Mouse (Mus musculus): ENCODE results near the gene Cant1. TPM values are rescaled to one million over a fixed set of nuclear protein-coding genes. Genes with fewer than 3 reads are reported as not detected.
"Not testable (repeated sequence)": the region's sequence is repeated elsewhere in the genome, so short reads cannot be mapped to it uniquely, and the experiment has no call there.

The Cant1 gene
- polyA plus RNA-seq, 1 experiment from 2014 or later, result 31.4 TPM

DNA sequence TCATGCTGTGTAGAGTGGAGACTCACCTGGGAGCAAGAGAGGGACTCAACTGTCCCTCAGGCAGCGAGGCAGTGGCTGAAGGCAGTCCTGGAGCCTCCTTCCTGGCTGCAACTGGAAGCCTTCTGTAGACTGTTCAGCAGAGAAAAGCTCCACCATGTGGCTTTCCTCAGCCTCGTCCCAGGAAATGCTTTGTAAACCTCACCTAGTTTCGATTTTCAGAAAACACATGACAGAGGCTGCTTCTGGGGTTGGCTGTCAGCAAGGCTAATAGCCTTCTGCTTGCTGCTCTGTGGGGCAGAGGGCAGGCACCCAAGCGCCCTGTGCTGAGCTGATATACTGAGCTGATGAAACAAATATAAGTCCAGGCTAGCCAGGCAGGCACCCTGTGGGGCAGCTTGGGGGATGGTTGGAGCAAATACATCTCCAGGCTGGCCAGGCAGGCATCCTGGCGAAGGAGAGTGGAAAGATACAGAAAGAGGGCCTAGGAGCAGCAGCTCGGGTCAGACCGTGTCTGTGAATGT, 17.1 kb downstream of the Cant1 start, which contains the start of gene Lgals3bp:
TSS of gene Lgals3bp (minus strand) at position 333 of the 521 bp plus-strand sequence.
- peak; percentile 56; the same call in 1 of the 2 replicates for ATAC-seq (ENCODE audit: insufficient read depth)
- H3K4me2 ChIP-seq, result no peak within 1 kb of the TSS
- DNase-seq, result peak; percentile 66
- no peaks in the 10 kb centered on the region for H3K27me3 ChIP-seq (ENCODE audit: insufficient read depth, low read length)
- WGBS, result 30% methylated on average over 7 of the region's 7 CpGs
- peaks cover 10% of the 10 kb centered on the region for H3K36me3 ChIP-seq (ENCODE audit: insufficient read depth)
- H3K9me3 ChIP-seq (ENCODE audit: low read depth, low read length), result no peaks in the 10 kb centered on the region
- no peaks in the 10 kb centered on the region for H3K4me1 ChIP-seq (ENCODE audit: insufficient read depth)
- H3K9ac ChIP-seq, result no peak within 1 kb of the TSS
- H3K27ac ChIP-seq (ENCODE audit: low read depth), result peak within 1 kb of the TSS; percentile 43; the same call in 1 of the 2 replicates
- peak; percentile 22; the same call in 1 of the 2 replicates for TF ChIP-seq CTCF (IDR thresholded peaks at IDR 0.05; ENCODE audit: low read depth)
- no peak within 1 kb of the TSS for H3K4me3 ChIP-seq (ENCODE audit: low read depth, low read length)

GRCm38 (mm10) chr11:118401195-118401594, 17.7 kb downstream of the Cant1 start:
- no peak for TF ChIP-seq CTCF (IDR thresholded peaks at IDR 0.05; ENCODE audit: low read depth)
- Histone ChIP-seq H3K27ac (ENCODE audit: low read depth) (no peak overlapping the region), H3K9ac (no peak overlapping the region), H3K36me3 (ENCODE audit: insufficient read depth) (peaks cover 4% of the 10 kb centered on the region), H3K9me3 (ENCODE audit: low read depth, low read length) (no peaks in the 10 kb centered on the region), H3K4me3 (ENCODE audit: low read depth, low read length) (no peak overlapping the region), H3K27me3 (ENCODE audit: insufficient read depth, low read length) (no peaks in the 10 kb centered on the region), H3K4me2 (no peak overlapping the region), H3K4me1 (ENCODE audit: insufficient read depth) (no peaks in the 10 kb centered on the region)
- WGBS, result 74% methylated on average over 4 of the region's 4 CpGs
- no peak for ATAC-seq (ENCODE audit: insufficient read depth)
- DNase-seq, result no peak

GRCm38 (mm10) chr11:118400566-118400936, 18.3 kb downstream of the Cant1 start:
- no peak overlapping the region for H3K4me3 ChIP-seq (ENCODE audit: low read depth, low read length)
- 0 out of 2 replicates have a peak overlapping the region, but pooled peaks have one; percentile 7 for H3K4me2 ChIP-seq
- H3K27me3 ChIP-seq (ENCODE audit: insufficient read depth, low read length), result no peaks in the 10 kb centered on the region
- TF ChIP-seq CTCF (IDR thresholded peaks at IDR 0.05; ENCODE audit: low read depth), result no peak
- no peak overlapping the region for H3K9ac ChIP-seq
- no peaks in the 10 kb centered on the region for H3K36me3 ChIP-seq (ENCODE audit: insufficient read depth)
- ATAC-seq (ENCODE audit: insufficient read depth) (no peak; the same call in 1 of the 2 replicates), DNase-seq (peak; percentile 44)
- no peak overlapping the region for H3K27ac ChIP-seq (ENCODE audit: low read depth)
- H3K9me3 ChIP-seq (ENCODE audit: low read depth, low read length), result no peaks in the 10 kb centered on the region
- WGBS, result 32% methylated on average over 6 of the region's 6 CpGs
- no peaks in the 10 kb centered on the region for H3K4me1 ChIP-seq (ENCODE audit: insufficient read depth)

DNA sequence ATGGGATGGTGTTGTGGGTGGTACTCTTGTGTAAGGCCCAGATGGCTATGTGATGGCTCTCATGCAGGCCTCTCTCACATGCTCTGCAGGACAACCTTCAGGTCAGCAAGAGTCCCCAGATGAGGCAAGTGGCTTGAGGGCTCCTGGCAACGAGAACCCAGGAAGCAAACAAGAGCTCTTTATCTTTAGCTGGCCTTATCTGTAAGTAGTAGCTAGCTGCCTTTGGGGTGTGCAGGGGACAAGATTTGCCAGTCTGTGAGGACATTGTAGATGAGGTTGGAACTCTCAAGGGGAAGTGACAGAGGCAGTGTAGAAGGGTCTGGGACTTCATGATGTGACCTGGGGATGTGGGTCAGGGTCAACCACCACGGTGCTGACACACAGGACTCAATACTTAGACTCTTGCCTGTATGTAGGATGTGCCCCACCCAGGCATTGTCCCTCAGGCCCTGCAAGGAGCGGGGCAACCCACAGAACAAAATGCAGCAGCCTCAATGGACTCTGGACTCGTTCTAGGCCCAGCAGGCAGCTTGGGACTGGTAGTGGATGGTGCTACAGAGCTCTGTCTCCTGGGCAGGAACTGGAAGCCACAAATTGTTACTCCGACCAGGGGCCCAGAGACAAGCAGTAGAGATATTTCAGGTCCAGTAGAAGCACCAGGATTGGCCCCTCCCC, 18.9 kb downstream of the Cant1 start:
- H3K4me2 ChIP-seq, result 0 out of 2 replicates have a peak overlapping the region, but pooled peaks have one; percentile 7
- no peaks in the 10 kb centered on the region for H3K4me1 ChIP-seq (ENCODE audit: insufficient read depth)
- no peaks in the 10 kb centered on the region for H3K9me3 ChIP-seq (ENCODE audit: low read depth, low read length)
- 0 out of 2 replicates have a peak overlapping the region, but pooled peaks have one; percentile 36 for H3K27ac ChIP-seq (ENCODE audit: low read depth)
- H3K9ac ChIP-seq, result no peak overlapping the region
- DNase-seq (no peak), ATAC-seq (ENCODE audit: insufficient read depth) (no peak)
- no peak for TF ChIP-seq CTCF (IDR thresholded peaks at IDR 0.05; ENCODE audit: low read depth)
- 59% methylated on average over 5 of the region's 5 CpGs for WGBS
- no peaks in the 10 kb centered on the region for H3K27me3 ChIP-seq (ENCODE audit: insufficient read depth, low read length)
- no peak overlapping the region for H3K4me3 ChIP-seq (ENCODE audit: low read depth, low read length)
- no peaks in the 10 kb centered on the region for H3K36me3 ChIP-seq (ENCODE audit: insufficient read depth)

DNA sequence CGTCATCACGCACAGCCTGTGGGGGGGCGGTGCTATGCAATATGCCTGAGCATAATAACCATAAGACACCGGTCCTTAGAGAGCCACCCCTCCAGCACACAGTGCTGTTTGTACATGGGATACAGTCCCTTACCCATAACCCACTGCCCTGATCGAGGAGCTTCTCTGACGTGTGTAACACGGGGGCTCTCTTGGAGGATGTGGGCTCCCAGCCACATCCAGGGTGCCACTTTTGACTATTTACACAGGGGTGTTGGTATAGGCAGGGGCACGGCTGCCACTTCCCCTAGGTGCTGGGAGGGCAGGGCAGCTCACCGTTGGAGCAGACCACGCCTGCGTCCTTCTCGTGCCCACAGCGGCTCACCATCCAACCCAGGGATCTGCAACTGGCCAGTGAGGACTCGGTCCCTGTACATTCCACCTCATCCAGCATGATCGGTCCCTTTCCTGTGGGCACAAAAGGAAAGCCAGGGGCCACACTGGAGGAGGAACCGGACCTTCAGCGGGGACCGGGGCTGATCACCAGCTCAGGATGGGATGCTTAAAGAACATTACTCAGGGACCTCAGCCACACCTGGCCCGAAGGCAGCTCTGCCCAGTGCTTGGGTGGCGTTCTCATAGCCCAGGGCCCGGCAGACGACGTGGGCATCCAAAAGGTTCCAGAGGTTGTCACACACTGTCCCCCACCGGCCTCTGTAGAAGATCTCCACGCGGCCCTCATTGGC, 20.9 kb downstream of the Cant1 start:
- WGBS, result 89% methylated on average over 26 of the region's 26 CpGs
- Histone ChIP-seq H3K4me3 (ENCODE audit: low read depth, low read length) (no peak overlapping the region), H3K36me3 (ENCODE audit: insufficient read depth) (no peaks in the 10 kb centered on the region), H3K9ac (no peak overlapping the region), H3K9me3 (ENCODE audit: low read depth, low read length) (no peaks in the 10 kb centered on the region), H3K27me3 (ENCODE audit: insufficient read depth, low read length) (no peaks in the 10 kb centered on the region), H3K27ac (ENCODE audit: low read depth) (no peak overlapping the region), H3K4me2 (no peak overlapping the region), H3K4me1 (ENCODE audit: insufficient read depth) (no peaks in the 10 kb centered on the region)
- DNase-seq (no peak), ATAC-seq (ENCODE audit: insufficient read depth) (no peak)
- TF ChIP-seq CTCF (IDR thresholded peaks at IDR 0.05; ENCODE audit: low read depth), result no peak

- Histone ChIP-seq H3K9ac (no peak overlapping the region), H3K27ac (ENCODE audit: low read depth) (no peak overlapping the region), H3K4me2 (no peak overlapping the region), H3K4me3 (ENCODE audit: low read depth, low read length) (no peak overlapping the region), H3K27me3 (ENCODE audit: insufficient read depth, low read length) (no peaks in the 10 kb centered on the region), H3K9me3 (ENCODE audit: low read depth, low read length) (no peaks in the 10 kb centered on the region), H3K4me1 (ENCODE audit: insufficient read depth) (no peaks in the 10 kb centered on the region), H3K36me3 (ENCODE audit: insufficient read depth) (no peaks in the 10 kb centered on the region)
- WGBS, result 51% methylated on average over 6 of the region's 6 CpGs
- no peak for ATAC-seq (ENCODE audit: insufficient read depth)
- DNase-seq, result no peak
- TF ChIP-seq CTCF (IDR thresholded peaks at IDR 0.05; ENCODE audit: low read depth), result no peak
Measured at GRCm38 (mm10) chr11:118394538-118394937, 24.3 kb downstream of the Cant1 start.

- no peak for TF ChIP-seq CTCF (IDR thresholded peaks at IDR 0.05; ENCODE audit: low read depth)
- Histone ChIP-seq H3K4me2 (no peak overlapping the region), H3K4me1 (ENCODE audit: insufficient read depth) (no peaks in the 10 kb centered on the region), H3K27ac (ENCODE audit: low read depth) (no peak overlapping the region), H3K9me3 (ENCODE audit: low read depth, low read length) (no peaks in the 10 kb centered on the region), H3K36me3 (ENCODE audit: insufficient read depth) (no peaks in the 10 kb centered on the region), H3K27me3 (ENCODE audit: insufficient read depth, low read length) (no peaks in the 10 kb centered on the region), H3K9ac (no peak overlapping the region), H3K4me3 (ENCODE audit: low read depth, low read length) (no peak overlapping the region)
- DNase-seq (no peak), ATAC-seq (ENCODE audit: insufficient read depth) (no peak)
- 56% methylated on average over 5 of the region's 5 CpGs for WGBS
Measured at GRCm38 (mm10) chr11:118393991-118394390, 24.9 kb downstream of the Cant1 start.

- ATAC-seq (ENCODE audit: insufficient read depth); H3K27ac ChIP-seq (ENCODE audit: low read depth); DNase-seq; H3K4me2 ChIP-seq; H3K4me3 ChIP-seq (ENCODE audit: low read depth, low read length); H3K36me3 ChIP-seq (ENCODE audit: insufficient read depth); H3K27me3 ChIP-seq (ENCODE audit: insufficient read depth, low read length); H3K4me1 ChIP-seq (ENCODE audit: insufficient read depth); H3K9ac ChIP-seq; H3K9me3 ChIP-seq (ENCODE audit: low read depth, low read length): not testable (repeated sequence)
- 86% methylated on average over 13 of the region's 13 CpGs for WGBS
Measured at GRCm38 (mm10) chr11:118387816-118388215, 31.1 kb downstream of the Cant1 start.

Data from lung, embryonic 14.5 days (tissue).